Mouse (Mus musculus) embryonic facial prominence, embryonic 15.5 days (tissue): ENCODE measurements around the gene Tnk2. TPM values are rescaled to one million over a fixed set of nuclear protein-coding genes. Genes with fewer than 3 reads are reported as not detected.
A peak's percentile ranks its signal among the peaks of the same experiment; 100 is the strongest.

Experiments
- ATAC-seq: fragments of 200-750 bp; cut with Nextera tagmentation; 2 replicates; pipeline ENCODE4 v1.8.0; 2017; ENCODE audit warnings: low read depth, moderate TSS enrichment; ENCODE audit not compliant: insufficient number of reproducible peaks, low FRiP score, low TSS enrichment
- H3K27ac ChIP-seq: fragments of 300-500 bp; sonication (generic); replicated peaks from 2 replicates; pipeline ENCODE4 v1.5.1; 2015; ENCODE audit warnings: mild to moderate bottlenecking, inconsistent platforms
- H3K27me3 ChIP-seq: fragments of 300-500 bp; sonication (generic); 2 replicates; pipeline ENCODE4 v1.6.1; 2015; ENCODE audit warnings: inconsistent platforms
- H3K36me3 ChIP-seq: fragments of 300-500 bp; sonication (generic); 2 replicates; pipeline ENCODE4 v1.6.1; 2015; ENCODE audit warnings: mild to moderate bottlenecking, inconsistent platforms
- H3K4me1 ChIP-seq: fragments of 300-500 bp; sonication (generic); 2 replicates; pipeline ENCODE4 v1.6.1; 2015; ENCODE audit warnings: inconsistent platforms
- H3K4me2 ChIP-seq: fragments of 300-500 bp; sonication (generic); replicated peaks from 2 replicates; pipeline ENCODE4 v1.6.1; 2015; ENCODE audit warnings: mild to moderate bottlenecking, inconsistent platforms
- H3K4me3 ChIP-seq: fragments of 300-500 bp; sonication (generic); replicated peaks from 2 replicates; pipeline ENCODE4 v1.5.1; 2015; ENCODE audit warnings: mild to moderate bottlenecking, inconsistent platforms
- H3K9ac ChIP-seq: fragments of 300-500 bp; sonication (generic); 2 replicates; pipeline ENCODE4 v1.6.1; 2015; ENCODE audit warnings: inconsistent platforms
- H3K9me3 ChIP-seq: fragments of 300-500 bp; sonication (generic); replicated peaks from 2 replicates; pipeline ENCODE4 v1.6.1; 2016; ENCODE audit warnings: inconsistent platforms
- WGBS: fragments of 180-500 bp; shearing (Covaris S2); methylation state at CpG from one replicate; pipeline ENCODE4 v1.1.7; 2015; 5-methylcytosine and 5-hydroxymethylcytosine counted together
- polyA plus RNA-seq: library from polyadenylated mRNA; unstranded; fragments of >200 nt; fragmentation: Nextera tagmentation; extraction: Ambion mirVana; gene quantifications from 2 replicates; pipeline ENCODE4 v1.2.1, GENCODE M21; 2015

Tnk2 gene
- polyA plus RNA-seq, 1 experiment from 2014 or later, result 16.3 TPM

- Histone ChIP-seq H3K9ac (no peak overlapping the region), H3K4me1 (no peaks in the 10 kb centered on the region), H3K4me2 (no peak overlapping the region), H3K4me3 (no peak overlapping the region), H3K27me3 (no peaks in the 10 kb centered on the region), H3K9me3 (no peaks in the 10 kb centered on the region), H3K27ac (no peak overlapping the region), H3K36me3 (no peaks in the 10 kb centered on the region)
- ATAC-seq, result no peak
- WGBS, result 67% methylated on average over 9 of the region's 9 CpGs
These were observed 59.7 kb downstream of the Tnk2 start for GRCm38 (mm10) chr16:32703312-32703912.

GRCm38 (mm10) chr16:32705606-32706005 lies 61.9 kb downstream of the Tnk2 start:
- WGBS, result 91% methylated on average over 3 of the region's 3 CpGs
- Histone ChIP-seq H3K4me1 (peaks cover 5% of the 10 kb centered on the region), H3K27me3 (no peaks in the 10 kb centered on the region), H3K36me3 (no peaks in the 10 kb centered on the region), H3K27ac (no peak overlapping the region), H3K9ac (no peak overlapping the region), H3K4me3 (no peak overlapping the region), H3K9me3 (no peaks in the 10 kb centered on the region), H3K4me2 (no peak overlapping the region)
- no peak for ATAC-seq

GRCm38 (mm10) chr16:32707111-32707823 lies 63.6 kb downstream of the Tnk2 start:
- 52% methylated on average over 17 of the region's 17 CpGs for WGBS
- Histone ChIP-seq H3K4me2 (no peak overlapping the region), H3K27me3 (no peaks in the 10 kb centered on the region), H3K36me3 (no peaks in the 10 kb centered on the region), H3K9me3 (no peaks in the 10 kb centered on the region), H3K4me1 (peaks cover 11% of the 10 kb centered on the region), H3K9ac (no peak overlapping the region), H3K27ac (no peak overlapping the region), H3K4me3 (no peak overlapping the region)
- no peak for ATAC-seq

- H3K9ac ChIP-seq, result no peak overlapping the region
- no peaks in the 10 kb centered on the region for H3K27me3 ChIP-seq
- H3K27ac ChIP-seq, result no peak overlapping the region
- no peak overlapping the region for H3K4me2 ChIP-seq
- H3K36me3 ChIP-seq, result no peaks in the 10 kb centered on the region
- H3K9me3 ChIP-seq, result no peaks in the 10 kb centered on the region
- 74% methylated on average over 9 of the region's 9 CpGs for WGBS
- ATAC-seq, result 0 out of 2 replicates have a peak, but pooled peaks have one; percentile 55
- peaks cover 11% of the 10 kb centered on the region for H3K4me1 ChIP-seq
- no peak overlapping the region for H3K4me3 ChIP-seq
These were observed 64.3 kb downstream of the Tnk2 start for GRCm38 (mm10) chr16:32707824-32708456.

- no peak overlapping the region for H3K4me2 ChIP-seq
- no peaks in the 10 kb centered on the region for H3K9me3 ChIP-seq
- peaks cover 11% of the 10 kb centered on the region for H3K4me1 ChIP-seq
- 0 out of 2 replicates have a peak, but pooled peaks have one; percentile 13 for ATAC-seq
- no peak overlapping the region for H3K9ac ChIP-seq
- H3K27me3 ChIP-seq, result no peaks in the 10 kb centered on the region
- no peaks in the 10 kb centered on the region for H3K36me3 ChIP-seq
- H3K27ac ChIP-seq, result 0 out of 2 replicates have a peak overlapping the region, but pooled peaks have one; percentile 11
- WGBS, result 80% methylated on average over 10 of the region's 10 CpGs
- no peak overlapping the region for H3K4me3 ChIP-seq
These were observed 64.9 kb downstream of the Tnk2 start for GRCm38 (mm10) chr16:32708457-32709033.

- ATAC-seq, result no peak
- Histone ChIP-seq H3K4me3 (no peak overlapping the region), H3K4me1 (peaks cover 11% of the 10 kb centered on the region), H3K4me2 (no peak overlapping the region), H3K27me3 (no peaks in the 10 kb centered on the region), H3K27ac (0 out of 2 replicates have a peak overlapping the region, but pooled peaks have one; percentile 11), H3K9ac (no peak overlapping the region), H3K36me3 (no peaks in the 10 kb centered on the region), H3K9me3 (no peaks in the 10 kb centered on the region)
- 88% methylated on average over 8 of the region's 8 CpGs for WGBS
These were observed 65.4 kb downstream of the Tnk2 start for GRCm38 (mm10) chr16:32709116-32709515.

- Histone ChIP-seq H3K27me3 (no peaks in the 10 kb centered on the region), H3K4me1 (peaks cover 11% of the 10 kb centered on the region), H3K36me3 (no peaks in the 10 kb centered on the region), H3K4me2 (0 out of 2 replicates have a peak overlapping the region, but pooled peaks have one; percentile 19), H3K27ac (peak overlapping the region; percentile 69), H3K4me3 (no peak overlapping the region), H3K9ac (no peak overlapping the region), H3K9me3 (no peaks in the 10 kb centered on the region)
- ATAC-seq, result no peak
- WGBS, result 47% methylated on average over 14 of the region's 14 CpGs
These were observed 66.9 kb downstream of the Tnk2 start for GRCm38 (mm10) chr16:32710426-32711070.

- Histone ChIP-seq H3K27me3 (no peaks in the 10 kb centered on the region), H3K4me1 (peaks cover 11% of the 10 kb centered on the region), H3K9me3 (no peaks in the 10 kb centered on the region), H3K27ac (no peak overlapping the region), H3K4me2 (no peak overlapping the region), H3K36me3 (no peaks in the 10 kb centered on the region), H3K9ac (no peak overlapping the region), H3K4me3 (no peak overlapping the region)
- WGBS, result 86% methylated on average over 11 of the region's 11 CpGs
- ATAC-seq, result no peak
These were observed 68.5 kb downstream of the Tnk2 start for GRCm38 (mm10) chr16:32712202-32712601.

- Histone ChIP-seq H3K4me1 (peaks cover 11% of the 10 kb centered on the region), H3K4me3 (no peak overlapping the region), H3K36me3 (no peaks in the 10 kb centered on the region), H3K4me2 (no peak overlapping the region), H3K27ac (no peak overlapping the region), H3K9ac (no peak overlapping the region), H3K9me3 (no peaks in the 10 kb centered on the region), H3K27me3 (no peaks in the 10 kb centered on the region)
- ATAC-seq, result no peak
- WGBS, result 49% methylated on average over 6 of the region's 6 CpGs
These were observed 69.9 kb downstream of the Tnk2 start for GRCm38 (mm10) chr16:32713556-32713955.

- ATAC-seq, result no peak
- Histone ChIP-seq H3K4me3 (no peak overlapping the region), H3K36me3 (no peaks in the 10 kb centered on the region), H3K4me1 (peaks cover 8% of the 10 kb centered on the region), H3K9me3 (no peaks in the 10 kb centered on the region), H3K27ac (no peak overlapping the region), H3K27me3 (no peaks in the 10 kb centered on the region), H3K4me2 (0 out of 2 replicates have a peak overlapping the region, but pooled peaks have one; percentile 17), H3K9ac (no peak overlapping the region)
- WGBS, result 20% methylated on average over 13 of the region's 13 CpGs
These were observed 71.7 kb downstream of the Tnk2 start for GRCm38 (mm10) chr16:32715364-32715763.

- Histone ChIP-seq H3K4me2 (no peak overlapping the region), H3K4me1 (no peaks in the 10 kb centered on the region), H3K4me3 (no peak overlapping the region), H3K36me3 (no peaks in the 10 kb centered on the region), H3K27me3 (no peaks in the 10 kb centered on the region), H3K9ac (no peak overlapping the region), H3K9me3 (no peaks in the 10 kb centered on the region), H3K27ac (no peak overlapping the region)
- no peak for ATAC-seq
- 75% methylated on average over 7 of the region's 7 CpGs for WGBS
These were observed 79.5 kb downstream of the Tnk2 start for GRCm38 (mm10) chr16:32723163-32723562.
